Mouse (Mus musculus): ENCODE data around the gene Adgrg5.
A peak's percentile ranks its signal among the peaks of the same experiment; 100 is the strongest.

Adgrg5 gene

GRCm38 (mm10) chr8:94973270-94973669 lies 49.8 kb downstream of the Adgrg5 start:
- DNase-seq: peak; percentile 54 to 72

GRCm38 (mm10) chr8:94973786-94974185 lies 50.3 kb downstream of the Adgrg5 start:
- DNase-seq: no peak

- DNase-seq: no peak
These were observed 51.1 kb downstream of the Adgrg5 start, which contains the start of gene Adgrg1 for GRCm38 (mm10) chr8:94974467-94975165. Gene Adgrg1, plus strand, starts transcription at chr8:94974751.

DNA sequence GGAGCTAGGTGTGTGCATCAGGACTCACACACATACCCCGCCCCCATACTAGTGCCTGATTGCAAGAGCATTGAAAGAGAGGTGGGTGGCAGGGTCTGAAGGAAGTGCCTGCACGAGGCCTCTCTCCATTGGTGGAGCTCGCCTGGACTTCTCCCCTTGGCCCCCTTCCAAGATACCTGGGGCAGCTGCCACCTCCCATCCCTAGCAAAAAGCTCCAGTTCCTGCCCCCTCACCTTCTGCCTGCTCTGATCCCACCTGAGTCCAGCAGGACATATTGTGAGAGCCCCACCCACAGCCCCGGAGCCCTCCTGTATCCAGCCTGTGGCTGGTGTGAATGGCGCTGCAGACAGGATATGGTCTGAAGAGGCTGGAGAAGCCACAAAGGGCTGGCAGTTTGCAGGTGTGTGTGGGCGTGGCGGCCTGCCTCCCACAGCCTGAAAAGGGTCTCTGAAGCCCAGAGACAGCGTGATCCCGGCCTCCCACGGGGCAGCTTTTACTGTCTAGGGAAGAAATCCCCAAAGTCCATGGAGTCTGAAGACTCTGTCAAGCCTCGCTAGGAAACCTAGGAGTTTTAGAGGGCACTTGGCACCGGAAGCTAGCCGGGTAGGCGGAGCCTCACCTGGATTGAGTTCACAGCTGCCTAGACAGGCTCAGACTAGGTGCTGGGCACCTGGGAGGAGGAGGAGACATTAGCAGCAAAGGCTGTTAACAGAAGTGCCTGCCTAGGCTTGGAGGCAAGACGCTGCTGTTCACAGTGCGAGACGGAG lies 53.3 kb downstream of the Adgrg5 start:
- DNase-seq: peak; percentile 71 to 82

- peak; percentile 42 to 69 for DNase-seq
These were observed 54.6 kb downstream of the Adgrg5 start for GRCm38 (mm10) chr8:94978131-94978530.

- DNase-seq: no peak
These were observed 55.3 kb downstream of the Adgrg5 start for GRCm38 (mm10) chr8:94978593-94979319.

- no peak for DNase-seq
These were observed 56.7 kb downstream of the Adgrg5 start for GRCm38 (mm10) chr8:94980176-94980575.

DNA sequence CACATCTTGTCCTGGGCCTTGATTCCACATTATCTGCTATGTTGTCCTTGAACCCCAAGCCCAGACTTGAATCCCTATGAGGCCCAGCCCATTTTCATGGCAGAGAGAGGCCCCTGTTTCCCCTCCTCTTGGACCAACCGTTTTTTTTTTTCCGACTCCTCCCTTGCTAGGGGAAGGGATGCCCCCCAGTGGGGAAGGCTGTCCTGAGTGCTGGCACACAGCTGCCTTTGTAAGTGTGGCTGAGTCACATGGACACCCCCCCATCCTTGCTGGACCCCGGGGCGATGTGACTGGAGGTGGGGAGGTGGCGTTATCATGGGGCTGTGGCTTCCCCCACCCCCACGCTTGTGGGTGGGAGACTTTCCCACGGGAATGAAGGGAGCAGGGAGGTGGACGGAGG lies 57.5 kb downstream of the Adgrg5 start:
- DNase-seq: peak in 1 of 2 experiments; percentile 44

GRCm38 (mm10) chr8:94981848-94982247 lies 58.4 kb downstream of the Adgrg5 start:
- DNase-seq: no peak

DNA sequence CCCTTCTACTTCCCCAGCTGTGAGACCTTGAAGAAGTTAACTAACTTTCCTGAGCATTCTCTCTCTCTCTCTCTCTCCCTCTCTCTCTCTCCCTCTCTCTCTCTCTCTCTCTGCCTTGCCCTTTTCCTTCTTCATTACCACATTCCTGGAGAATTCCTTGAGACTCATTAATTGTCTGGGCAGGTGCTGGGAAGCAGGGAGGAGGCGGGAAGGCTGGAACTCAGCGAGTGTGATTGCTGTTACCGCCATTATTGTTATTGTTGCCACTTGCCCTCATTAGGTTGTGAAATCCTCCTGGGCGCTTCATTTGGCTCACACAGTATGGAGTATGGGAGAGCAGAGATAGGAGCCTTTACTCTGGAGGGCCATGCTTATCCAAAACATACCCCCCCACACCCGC lies 59.7 kb downstream of the Adgrg5 start:
- no peak for DNase-seq

GRCm38 (mm10) chr8:94983881-94984516 lies 60.5 kb downstream of the Adgrg5 start:
- no peak for DNase-seq

- peak; percentile 50 to 59 for DNase-seq
These were observed 61.5 kb downstream of the Adgrg5 start for GRCm38 (mm10) chr8:94985023-94985422.

- DNase-seq: no peak
These were observed 63.2 kb downstream of the Adgrg5 start for GRCm38 (mm10) chr8:94986676-94987075.

GRCm38 (mm10) chr8:94987553-94987952 lies 64.1 kb downstream of the Adgrg5 start:
- DNase-seq: no peak

DNA sequence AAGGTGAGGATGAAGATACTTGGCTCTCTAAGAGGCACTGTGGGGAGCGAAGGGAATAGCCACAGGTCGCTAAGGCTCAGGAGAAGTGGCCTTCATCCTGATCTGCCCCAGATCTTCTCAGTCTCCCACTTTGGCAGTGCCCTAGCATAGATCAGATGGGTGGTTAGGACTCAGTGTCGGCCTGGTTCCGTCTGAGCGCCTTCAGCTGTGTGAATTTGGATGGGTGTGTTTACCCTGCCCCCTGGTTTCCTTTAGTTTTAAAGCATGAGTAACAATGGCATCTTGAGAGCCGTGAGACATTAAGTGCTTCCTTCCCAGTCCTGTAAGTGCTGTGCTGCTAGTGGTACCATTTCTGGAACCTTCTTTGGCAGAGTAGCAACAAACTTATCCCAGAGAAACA lies 65.1 kb downstream of the Adgrg5 start:
- no peak for DNase-seq

- no peak for DNase-seq
These were observed 66.2 kb downstream of the Adgrg5 start for GRCm38 (mm10) chr8:94989711-94990110.

DNA sequence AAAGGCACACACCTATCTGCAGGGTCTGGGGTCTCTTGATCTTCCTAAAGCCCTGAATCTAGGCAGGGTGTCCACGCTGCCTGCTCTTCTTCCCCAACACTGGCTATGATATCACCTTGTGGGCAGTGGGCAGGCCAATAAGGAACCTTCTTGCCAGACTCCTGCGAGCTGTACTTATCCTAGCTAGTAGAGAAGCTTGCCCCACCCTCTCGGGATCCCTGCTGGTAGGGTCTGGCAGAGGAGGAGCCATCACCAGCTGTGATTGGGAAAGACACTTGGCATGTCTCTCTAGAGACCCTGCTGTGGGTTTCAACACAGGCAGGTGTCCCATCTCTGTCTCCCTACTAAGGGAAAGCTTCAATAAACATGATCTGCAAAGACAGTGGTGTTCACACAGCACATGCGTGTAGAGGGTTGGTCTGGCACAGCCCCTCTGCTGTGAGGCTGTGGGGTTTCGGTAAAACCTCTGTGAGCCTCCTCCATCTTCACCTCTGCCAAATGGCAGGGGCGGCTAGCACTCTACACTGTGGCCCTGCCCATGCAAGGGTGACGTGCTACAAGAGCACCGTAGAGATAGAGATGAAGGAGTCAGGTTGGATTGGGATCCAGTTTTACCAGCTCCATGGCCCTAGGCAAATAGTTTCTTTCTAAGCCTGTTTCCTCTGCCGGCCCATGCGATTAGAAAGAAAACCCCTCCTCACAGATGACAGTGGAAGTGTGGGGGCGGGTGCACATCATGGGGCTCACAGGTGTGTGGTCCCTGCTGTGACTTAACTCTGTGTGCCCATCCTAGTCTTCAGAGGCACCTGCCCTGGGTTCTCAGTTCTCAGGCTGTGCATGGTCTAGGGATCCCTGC lies 67.3 kb downstream of the Adgrg5 start:
- DNase-seq: peak; percentile 50 to 70

DNA sequence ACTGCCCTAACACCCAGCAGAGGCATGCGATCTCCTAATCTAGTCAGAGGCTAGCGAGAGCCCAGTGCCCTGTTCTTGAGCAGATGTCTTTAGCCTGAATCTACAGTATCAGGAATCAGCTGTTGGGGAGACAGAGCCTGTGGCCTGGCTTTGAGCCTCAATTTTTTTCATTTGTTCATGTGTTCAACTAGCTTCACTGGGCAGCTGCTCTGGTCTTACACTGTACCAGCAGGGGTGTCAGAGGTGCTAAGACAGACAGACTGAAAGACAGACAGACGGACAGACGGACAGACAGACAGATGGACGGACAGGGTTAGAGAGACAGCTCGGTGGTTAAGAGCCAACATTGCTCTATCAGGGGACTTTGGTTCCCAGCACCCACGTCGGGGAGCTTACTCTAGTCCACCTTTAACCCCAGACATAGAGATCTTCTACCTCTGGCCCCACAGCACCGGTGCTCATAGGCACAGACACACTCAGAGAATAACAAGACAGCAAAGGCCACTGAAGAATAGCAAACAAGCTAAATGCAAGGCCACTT lies 68.0 kb downstream of the Adgrg5 start:
- no peak for DNase-seq

DNA sequence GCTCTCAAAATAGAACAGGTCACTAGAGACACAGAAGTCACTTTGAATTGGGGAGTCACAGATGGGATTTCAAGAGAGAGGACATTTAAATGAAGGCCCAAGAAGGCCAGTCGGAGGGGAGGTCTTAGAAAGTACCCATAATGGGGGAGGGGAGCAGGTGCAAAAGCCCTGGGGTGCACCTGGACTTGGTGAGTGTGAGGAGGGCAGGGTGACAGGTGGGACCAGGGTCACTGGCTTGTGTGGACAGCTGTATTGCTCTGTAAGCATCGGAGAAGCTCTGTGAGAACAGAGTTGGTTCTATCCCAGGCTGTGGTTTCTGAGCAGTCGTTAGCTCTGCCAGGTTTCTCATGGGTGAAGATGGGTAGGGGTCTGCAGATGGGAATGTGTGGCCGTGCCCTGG lies 68.5 kb downstream of the Adgrg5 start:
- no peak for DNase-seq

DNA sequence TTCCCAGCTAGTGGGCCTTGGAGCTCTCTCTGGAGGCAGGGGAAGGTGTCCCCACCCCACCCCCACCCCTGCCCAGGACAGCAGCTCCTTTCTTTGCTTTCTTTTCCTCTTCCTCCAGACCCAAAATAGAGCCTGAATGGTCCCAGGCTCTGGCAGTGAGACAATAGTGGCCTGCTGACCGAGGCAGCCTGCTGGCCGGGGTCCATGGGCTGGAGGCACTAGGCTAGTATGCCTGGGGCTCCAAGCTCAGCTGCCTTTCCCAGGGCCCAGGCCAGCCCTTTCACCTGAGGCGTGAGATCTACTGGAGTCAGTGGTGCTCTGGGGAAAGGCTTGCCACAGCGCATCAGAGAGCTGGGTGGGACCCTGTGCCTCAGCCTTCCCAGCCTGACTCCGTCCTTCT lies 69.0 kb downstream of the Adgrg5 start:
- no peak for DNase-seq

Measured in thymus, postnatal 36 days (tissue).